Mouse (Mus musculus) ES-Bruce4 (cell line): ENCODE data around the gene Ggt5.

Experiments used
- CTCF ChIP-seq: IDR thresholded peaks from one replicate; pipeline ENCODE4 v1.8.1; 2011; ENCODE audit warnings: low read depth, low read length
- EP300 ChIP-seq: IDR thresholded peaks from 2 replicates; pipeline ENCODE4 v1.6.1; 2011; ENCODE audit warnings: low read depth, low read length; ENCODE audit not compliant: insufficient read depth
- POLR2A ChIP-seq: IDR thresholded peaks from one replicate; pipeline ENCODE4 v1.8.1; 2011; ENCODE audit warnings: low read length; ENCODE audit not compliant: insufficient read depth

DNA sequence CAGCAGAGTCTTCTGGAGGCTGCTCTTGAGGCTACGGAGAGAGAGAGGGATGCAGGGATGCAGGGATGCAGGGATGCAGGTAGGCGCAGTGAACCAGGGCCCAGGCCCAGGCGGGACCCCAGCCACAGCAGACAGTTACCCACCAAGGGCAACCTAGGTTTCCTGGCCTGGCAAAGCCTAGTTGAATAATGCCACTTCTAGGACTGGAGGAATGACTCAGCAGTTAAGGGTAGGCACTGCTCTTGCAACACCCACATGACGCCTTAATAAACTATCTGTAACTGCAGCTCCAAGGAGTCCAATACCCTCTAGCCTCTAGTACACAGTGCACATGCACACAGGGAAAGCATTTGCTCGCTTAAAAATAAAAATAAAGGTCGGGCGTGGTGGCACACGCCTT, 35.0 kb upstream of the Ggt5 start:
- TF ChIP-seq CTCF (no peak), POLR2A (no peak), EP300 (no peak)
